Mouse (Mus musculus): ENCODE results near the gene Defb9. TPM values are rescaled to one million over a fixed set of nuclear protein-coding genes. Genes with fewer than 3 reads are reported as not detected.
"Not testable (repeated sequence)": the region's sequence is repeated elsewhere in the genome, so short reads cannot be mapped to it uniquely, and the experiment has no call there.

Gene Defb9
- not detected in 2 replicates for total RNA-seq (2012; rRNA removed)

- H3K4me3 ChIP-seq (ENCODE audit: insufficient read depth in 1 of 2, low read depth in 1 of 2, low read length in 2 of 2, poor library complexity in 1 of 2, severe bottlenecking in 1 of 2); H3K9me3 ChIP-seq (ENCODE audit: control insufficient read depth, insufficient read depth, low read depth, low read length); H3K4me1 ChIP-seq (ENCODE audit: control insufficient read depth in 2 of 2, insufficient read depth in 2 of 2, low read length in 2 of 2, poor library complexity in 1 of 2); H3K36me3 ChIP-seq (ENCODE audit: control insufficient read depth, insufficient read depth, low read length, poor library complexity, severe bottlenecking); H3K27ac ChIP-seq (ENCODE audit: insufficient read depth, low read depth, low read length, poor library complexity, severe bottlenecking); DNase-seq (ENCODE audit: low read depth, low spot score); H3K9ac ChIP-seq (ENCODE audit: insufficient read depth, low read depth, low read length, poor library complexity, severe bottlenecking); in situ Hi-C loops (cut with MboI; ENCODE audit: low sequenced_read_pairs in 2 of 2, unreplicated experiment in 2 of 2): not testable (repeated sequence)
Measured at GRCm38 (mm10) chr8:21885321-21885720, at the start of gene Defb9. Gene Defb9 (minus strand): TSS chr8:21885421.

- TF ChIP-seq CHD2 (IDR thresholded peaks at IDR 0.05; ENCODE audit: low read depth, low read length) (no peak), HCFC1 (IDR thresholded peaks at IDR 0.05; ENCODE audit: borderline replicate concordance, insufficient read depth, low read length) (no peak), MAFK (IDR thresholded peaks at IDR 0.05; ENCODE audit: insufficient read depth, low read depth, low read length) (no peak), ZNF384 (IDR thresholded peaks at IDR 0.05; ENCODE audit: low read depth, low read length) (no peak), ZC3H11A (IDR thresholded peaks at IDR 0.05; ENCODE audit: borderline replicate concordance, low read depth, low read length) (no peak)
- H3K36me3 ChIP-seq (ENCODE audit: control insufficient read depth, insufficient read depth, low read length, poor library complexity, severe bottlenecking): no peaks in the 10 kb centered on the region
- H3K27ac ChIP-seq (ENCODE audit: insufficient read depth, low read depth, low read length, poor library complexity, severe bottlenecking): no peak within 1 kb of the TSS
- in situ Hi-C loops (cut with MboI; ENCODE audit: low sequenced_read_pairs in 2 of 2, unreplicated experiment in 2 of 2): no loop called here
- no peaks in the 10 kb centered on the region for H3K9me3 ChIP-seq (ENCODE audit: control insufficient read depth, insufficient read depth, low read depth, low read length)
- H3K4me1 ChIP-seq (ENCODE audit: control insufficient read depth in 2 of 2, insufficient read depth in 2 of 2, low read length in 2 of 2, poor library complexity in 1 of 2): no peaks in the 10 kb centered on the region
- H3K9ac ChIP-seq (ENCODE audit: insufficient read depth, low read depth, low read length, poor library complexity, severe bottlenecking): no peak within 1 kb of the TSS
- no peak for DNase-seq (ENCODE audit: low read depth, low spot score)
- H3K4me3 ChIP-seq (ENCODE audit: insufficient read depth in 1 of 2, low read depth in 1 of 2, low read length in 2 of 2, poor library complexity in 1 of 2, severe bottlenecking in 1 of 2): no peak within 1 kb of the TSS
Measured at GRCm38 (mm10) chr8:21932610-21933009, 47.4 kb upstream of the Defb9 start, which contains the start of gene Defb15. Gene Defb15 (minus strand): TSS chr8:21932710.

- in situ Hi-C loops (cut with MboI; ENCODE audit: low sequenced_read_pairs in 2 of 2, unreplicated experiment in 2 of 2); DNase-seq (ENCODE audit: low read depth, low spot score); H3K36me3 ChIP-seq (ENCODE audit: control insufficient read depth, insufficient read depth, low read length, poor library complexity, severe bottlenecking); H3K4me3 ChIP-seq (ENCODE audit: insufficient read depth in 1 of 2, low read depth in 1 of 2, low read length in 2 of 2, poor library complexity in 1 of 2, severe bottlenecking in 1 of 2); H3K9ac ChIP-seq (ENCODE audit: insufficient read depth, low read depth, low read length, poor library complexity, severe bottlenecking); H3K27ac ChIP-seq (ENCODE audit: insufficient read depth, low read depth, low read length, poor library complexity, severe bottlenecking); H3K4me1 ChIP-seq (ENCODE audit: control insufficient read depth in 2 of 2, insufficient read depth in 2 of 2, low read length in 2 of 2, poor library complexity in 1 of 2); H3K9me3 ChIP-seq (ENCODE audit: control insufficient read depth, insufficient read depth, low read depth, low read length): not testable (repeated sequence)
Measured at GRCm38 (mm10) chr8:21930754-21931153, 45.5 kb upstream of the Defb9 start.

GRCm38 (mm10) chr8:21915625-21916024 lies 30.4 kb upstream of the Defb9 start:
- Histone ChIP-seq H3K36me3 (ENCODE audit: control insufficient read depth, insufficient read depth, low read length, poor library complexity, severe bottlenecking) (no peaks in the 10 kb centered on the region), H3K4me1 (ENCODE audit: control insufficient read depth in 2 of 2, insufficient read depth in 2 of 2, low read length in 2 of 2, poor library complexity in 1 of 2) (peaks cover 5 to 9% of the 10 kb centered on the region in 2 experiments; a peak in 3 of 4 replicates), H3K9ac (ENCODE audit: insufficient read depth, low read depth, low read length, poor library complexity, severe bottlenecking) (no peak overlapping the region), H3K4me3 (ENCODE audit: insufficient read depth in 1 of 2, low read depth in 1 of 2, low read length in 2 of 2, poor library complexity in 1 of 2, severe bottlenecking in 1 of 2) (no peak overlapping the region), H3K9me3 (ENCODE audit: control insufficient read depth, insufficient read depth, low read depth, low read length) (no peaks in the 10 kb centered on the region), H3K27ac (ENCODE audit: insufficient read depth, low read depth, low read length, poor library complexity, severe bottlenecking) (no peak overlapping the region)
- in situ Hi-C loops (cut with MboI; ENCODE audit: low sequenced_read_pairs in 2 of 2, unreplicated experiment in 2 of 2): no loop called here
- no peak for DNase-seq (ENCODE audit: low read depth, low spot score)
- TF ChIP-seq MAFK (IDR thresholded peaks at IDR 0.05; ENCODE audit: insufficient read depth, low read depth, low read length): no peak
- no peak for TF ChIP-seq ZNF384 (IDR thresholded peaks at IDR 0.05; ENCODE audit: low read depth, low read length)
- TF ChIP-seq ZC3H11A (IDR thresholded peaks at IDR 0.05; ENCODE audit: borderline replicate concordance, low read depth, low read length): no peak
- no peak for TF ChIP-seq HCFC1 (IDR thresholded peaks at IDR 0.05; ENCODE audit: borderline replicate concordance, insufficient read depth, low read length)
- no peak for TF ChIP-seq CHD2 (IDR thresholded peaks at IDR 0.05; ENCODE audit: low read depth, low read length)

- H3K27ac ChIP-seq (ENCODE audit: insufficient read depth, low read depth, low read length, poor library complexity, severe bottlenecking): no peak overlapping the region; the same call in 1 of the 2 replicates
- peak; percentile 31 for DNase-seq (ENCODE audit: low read depth, low spot score)
- H3K9ac ChIP-seq (ENCODE audit: insufficient read depth, low read depth, low read length, poor library complexity, severe bottlenecking): no peak overlapping the region
- in situ Hi-C loops (cut with MboI; ENCODE audit: low sequenced_read_pairs in 2 of 2, unreplicated experiment in 2 of 2): no loop called here
- H3K36me3 ChIP-seq (ENCODE audit: control insufficient read depth, insufficient read depth, low read length, poor library complexity, severe bottlenecking): no peaks in the 10 kb centered on the region
- H3K4me1 ChIP-seq (ENCODE audit: control insufficient read depth in 2 of 2, insufficient read depth in 2 of 2, low read length in 2 of 2, poor library complexity in 1 of 2): peaks cover 5 to 9% of the 10 kb centered on the region in 2 experiments; a peak in 3 of 4 replicates
- H3K9me3 ChIP-seq (ENCODE audit: control insufficient read depth, insufficient read depth, low read depth, low read length): no peaks in the 10 kb centered on the region
- no peak overlapping the region for H3K4me3 ChIP-seq (ENCODE audit: insufficient read depth in 1 of 2, low read depth in 1 of 2, low read length in 2 of 2, poor library complexity in 1 of 2, severe bottlenecking in 1 of 2)
- TF ChIP-seq ZC3H11A (IDR thresholded peaks at IDR 0.05; ENCODE audit: borderline replicate concordance, low read depth, low read length) (no peak), ZNF384 (IDR thresholded peaks at IDR 0.05; ENCODE audit: low read depth, low read length) (no peak), HCFC1 (IDR thresholded peaks at IDR 0.05; ENCODE audit: borderline replicate concordance, insufficient read depth, low read length) (no peak), CHD2 (IDR thresholded peaks at IDR 0.05; ENCODE audit: low read depth, low read length) (no peak), MAFK (IDR thresholded peaks at IDR 0.05; ENCODE audit: insufficient read depth, low read depth, low read length) (no peak)
Measured at GRCm38 (mm10) chr8:21912554-21912953, 27.3 kb upstream of the Defb9 start.

Data from ES-E14 (cell line).